ENCODE assay signal across 24 mouse cellular contexts in the genomic region with DNA sequence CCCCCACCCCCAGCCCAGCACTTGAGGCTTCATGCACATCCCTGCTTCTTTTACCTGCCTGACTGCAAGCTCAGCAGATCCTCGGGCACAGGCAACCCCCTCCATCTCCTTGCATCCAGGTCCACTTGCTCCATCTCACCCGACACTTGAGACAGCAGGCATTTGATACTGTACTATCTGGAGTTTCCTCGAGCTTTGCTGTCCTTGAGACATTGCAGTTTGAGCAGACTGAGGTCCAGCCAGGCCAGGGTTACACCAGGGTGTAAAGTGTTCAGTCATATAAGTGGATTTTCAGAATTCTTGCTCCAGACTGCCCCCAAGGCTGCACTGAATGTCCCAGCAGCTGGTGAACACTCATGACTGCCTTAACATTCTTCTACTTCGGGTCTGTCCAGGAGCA.
"Had no signal": no experiment of that assay in that cellular context is flagged by ENCODE, and none has a peak within 500 bp of the region (broad histone marks: within the 10 kb centered on the region; RNA-seq: fewer than 3 reads in every experiment).

No protein-coding gene starts in this region.

- H3K36me3 ChIP-seq: stomach, embryonic 15.5 days had no signal

- DNase-seq: kidney, adult 18-20 months; kidney, adult 9 months; kidney, postnatal 14 days; kidney, postnatal 4 days; layer of hippocampus, postnatal 36 days; left cerebral cortex, postnatal 4 days; liver, postnatal 0 days; retina, postnatal 1 day; right cerebral cortex, postnatal 25 days; spleen, adult 18-20 months; thymus, postnatal 25 days had no signal

- H3K27ac ChIP-seq: limb, embryonic 12.5 days; limb, embryonic 15.5 days; liver, embryonic 14.5 days; lung, embryonic 15.5 days; midbrain, embryonic 10.5 days; midbrain, embryonic 13.5 days; neural tube, embryonic 13.5 days; stomach, embryonic 15.5 days had no signal

- H3K4me1 ChIP-seq: limb, embryonic 12.5 days; limb, embryonic 15.5 days; lung, embryonic 15.5 days; midbrain, embryonic 10.5 days; midbrain, embryonic 13.5 days; neural tube, embryonic 13.5 days; stomach, embryonic 15.5 days had no signal

- H3K4me3 ChIP-seq: left cerebral cortex, adult 2 months; limb, embryonic 12.5 days; limb, embryonic 15.5 days; lung, embryonic 15.5 days; megakaryocyte, embryonic 14.5 days; midbrain, embryonic 10.5 days; midbrain, embryonic 13.5 days; myocyte; neural tube, embryonic 13.5 days; stomach, embryonic 15.5 days had no signal

- H3K4me2 ChIP-seq: limb, embryonic 12.5 days; limb, embryonic 15.5 days; liver, embryonic 11.5 days; lung, embryonic 15.5 days; midbrain, embryonic 13.5 days; neural tube, embryonic 13.5 days; stomach, embryonic 15.5 days had no signal

- H3K9ac ChIP-seq: limb, embryonic 12.5 days; limb, embryonic 15.5 days; liver, embryonic 14.5 days; liver, postnatal 0 days; lung, embryonic 15.5 days; midbrain, embryonic 13.5 days; neural tube, embryonic 13.5 days; stomach, embryonic 15.5 days had no signal

- H3K9me3 ChIP-seq: limb, embryonic 12.5 days; limb, embryonic 15.5 days; lung, embryonic 15.5 days; megakaryocyte, embryonic 14.5 days; midbrain, embryonic 10.5 days; midbrain, embryonic 13.5 days; neural tube, embryonic 13.5 days; stomach, embryonic 15.5 days had no signal

- H3K27me3 ChIP-seq: limb, embryonic 12.5 days; limb, embryonic 15.5 days; lung, embryonic 15.5 days; megakaryocyte, embryonic 14.5 days; midbrain, embryonic 13.5 days; neural tube, embryonic 13.5 days; stomach, embryonic 15.5 days had no signal

- ATAC-seq: liver, postnatal 0 days; midbrain, embryonic 13.5 days; midbrain, embryonic 16.5 days had no signal
